Mouse (Mus musculus) kidney, postnatal 25 days (tissue): ENCODE measurements at regions not wholly inside any gene's neighbourhood (a gene's known extent, or its start where the extent isn't known, plus 50 kb on each side); places are given as distances from the start of the nearest gene placed in this dataset.
"Not testable (repeated sequence)": the region's sequence is repeated elsewhere in the genome, so short reads cannot be mapped to it uniquely, and the experiment has no call there.

Source experiments
- DNase-seq, 2 experiments: peaks; one replicate each; pipeline ENCODE4 v3.0.0; 2021; ENCODE audit warnings: mixed read lengths in 2 of 2

DNA sequence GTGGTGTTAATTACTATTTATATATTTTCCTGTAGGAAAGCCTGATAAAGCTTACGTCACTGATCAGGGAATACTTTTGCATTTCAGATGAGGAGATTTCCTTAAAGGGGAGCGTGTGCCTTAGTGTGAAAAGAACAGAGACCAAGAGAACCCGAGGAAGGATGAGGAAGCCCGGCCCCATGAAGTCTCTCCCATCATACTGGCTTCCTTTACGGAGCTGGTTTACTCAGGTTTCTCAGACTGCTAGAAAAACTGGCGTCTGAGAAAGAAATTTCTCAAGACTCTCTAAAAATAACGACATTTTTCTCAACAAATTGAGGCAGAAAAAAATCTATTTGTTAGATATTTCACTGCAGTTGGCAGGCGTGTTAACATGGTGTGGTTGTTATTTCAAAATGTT is 137.2 kb upstream of the Nrip1 start:
- DNase-seq: no peak

DNA sequence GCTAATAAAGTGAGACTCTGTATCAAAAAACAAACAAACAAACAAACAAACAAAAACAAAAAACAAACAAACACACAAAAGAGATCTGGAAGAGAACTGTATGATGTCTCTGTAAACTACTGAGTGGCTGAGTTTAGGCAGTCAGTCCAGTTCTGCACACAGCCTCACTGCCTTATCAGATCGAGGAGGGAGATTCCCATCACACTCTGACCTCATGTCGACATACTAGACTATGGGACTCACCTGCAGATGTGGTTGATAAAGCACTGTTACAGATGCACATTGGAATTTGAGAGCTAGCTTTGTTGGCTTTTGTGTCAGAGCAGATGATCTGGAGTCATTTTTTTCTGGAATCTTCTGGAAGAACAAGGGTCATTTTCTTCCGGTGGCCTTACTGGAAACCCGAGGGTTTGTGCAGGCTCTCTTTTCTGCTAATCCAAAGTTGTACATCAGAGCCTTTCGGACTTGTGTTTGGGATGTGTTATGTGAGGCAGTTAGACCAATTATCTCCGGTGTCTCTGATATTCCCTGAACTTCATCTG is 135.6 kb upstream of the Nrip1 start:
- DNase-seq: no peak

DNA sequence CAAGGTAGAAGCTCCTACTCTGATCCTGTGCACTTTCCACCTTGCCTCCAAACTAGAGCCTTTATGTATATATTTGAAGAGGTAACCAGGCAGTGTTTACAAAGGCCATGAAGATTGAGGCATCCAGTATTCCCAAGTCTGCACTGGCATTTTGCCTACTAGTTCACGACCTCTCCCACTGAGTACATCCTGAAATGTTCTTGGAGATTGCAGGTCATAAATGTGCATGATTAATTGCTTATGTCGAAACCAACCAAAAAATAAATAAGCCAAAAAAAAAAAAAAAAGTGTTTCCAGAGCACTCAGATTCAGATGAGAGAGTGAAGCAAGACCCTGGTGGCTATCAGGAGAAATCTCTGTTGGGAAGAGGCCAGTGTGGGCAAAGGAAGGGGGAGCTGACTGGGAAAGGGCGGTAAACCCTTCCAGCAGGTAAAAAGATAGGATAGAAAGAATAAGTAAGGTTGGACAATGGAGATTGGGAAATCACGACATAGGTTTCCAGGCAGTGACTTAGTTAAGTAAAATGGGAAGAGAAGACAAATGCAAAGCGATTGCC is 133.6 kb upstream of the Nrip1 start:
- peak; percentile 55 to 72 for DNase-seq

DNA sequence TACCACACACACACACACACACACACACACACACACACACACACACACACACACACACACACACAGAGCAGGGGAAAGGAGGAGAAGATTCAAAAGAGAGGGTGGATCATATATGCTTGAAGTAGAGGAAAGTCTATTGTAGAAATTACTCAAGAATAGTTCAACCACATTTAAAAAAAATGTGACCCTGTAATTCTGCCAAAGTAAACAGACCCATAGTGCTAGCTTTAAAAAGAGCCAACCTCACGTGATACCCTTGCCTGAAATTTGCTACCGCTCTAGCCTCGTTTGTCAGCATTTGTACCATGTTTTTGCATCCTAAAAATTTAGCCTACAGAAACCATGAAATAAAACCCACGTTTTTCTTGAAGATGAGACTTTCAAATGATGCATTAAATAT is 132.6 kb upstream of the Nrip1 start:
- DNase-seq: no peak

DNA sequence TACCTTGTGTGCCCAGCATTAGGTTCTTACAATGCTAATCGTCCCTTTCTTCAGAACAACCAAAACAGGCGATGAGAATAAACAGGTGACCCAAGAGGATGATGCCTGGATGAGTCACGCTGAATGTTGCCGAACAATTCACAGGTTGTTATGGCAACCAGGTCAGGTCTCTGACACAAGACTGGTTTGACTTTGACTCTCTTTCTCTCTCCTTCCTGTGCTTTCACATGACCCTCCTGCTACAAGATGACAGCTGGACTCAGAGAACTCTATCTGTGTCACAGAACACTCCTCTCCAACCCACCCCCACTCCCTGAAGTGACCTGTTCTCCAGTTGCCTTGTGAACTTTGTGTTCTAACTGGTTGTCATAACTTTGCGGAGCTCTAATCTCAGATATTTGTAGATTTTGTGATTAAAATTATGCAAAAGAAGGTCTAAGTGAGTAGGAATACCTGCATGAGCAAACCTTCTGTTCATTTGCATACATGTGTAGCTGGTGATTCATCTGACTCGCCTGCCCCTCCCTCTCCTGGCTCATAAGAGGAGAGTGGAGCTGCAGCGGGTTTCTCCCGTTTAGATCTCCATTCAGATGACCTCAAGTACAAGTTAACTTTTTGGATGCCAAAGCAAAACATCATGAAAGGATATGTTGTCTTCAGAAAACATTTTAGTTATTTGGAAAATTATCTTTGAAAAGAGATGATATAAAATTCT is 126.2 kb upstream of the Nrip1 start:
- DNase-seq: no peak

DNA sequence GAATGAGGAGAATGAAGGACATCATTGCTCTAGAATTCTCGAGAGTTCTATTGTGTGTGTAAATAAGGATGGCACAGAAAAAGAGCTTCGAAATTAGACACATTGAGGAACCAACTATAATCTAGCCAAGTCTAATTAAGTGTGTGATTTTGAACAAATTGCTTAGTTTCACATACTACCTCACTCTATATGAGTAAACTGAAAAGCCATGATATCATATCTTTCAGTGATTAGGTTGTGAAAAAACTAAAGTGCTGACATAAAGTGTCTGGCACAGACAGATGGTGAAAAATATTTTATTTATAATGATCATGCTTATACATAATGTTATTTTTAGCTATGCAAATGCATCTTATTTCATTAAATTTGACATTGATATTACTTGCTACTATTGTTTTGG is 124.6 kb upstream of the Nrip1 start:
- no peak for DNase-seq

DNA sequence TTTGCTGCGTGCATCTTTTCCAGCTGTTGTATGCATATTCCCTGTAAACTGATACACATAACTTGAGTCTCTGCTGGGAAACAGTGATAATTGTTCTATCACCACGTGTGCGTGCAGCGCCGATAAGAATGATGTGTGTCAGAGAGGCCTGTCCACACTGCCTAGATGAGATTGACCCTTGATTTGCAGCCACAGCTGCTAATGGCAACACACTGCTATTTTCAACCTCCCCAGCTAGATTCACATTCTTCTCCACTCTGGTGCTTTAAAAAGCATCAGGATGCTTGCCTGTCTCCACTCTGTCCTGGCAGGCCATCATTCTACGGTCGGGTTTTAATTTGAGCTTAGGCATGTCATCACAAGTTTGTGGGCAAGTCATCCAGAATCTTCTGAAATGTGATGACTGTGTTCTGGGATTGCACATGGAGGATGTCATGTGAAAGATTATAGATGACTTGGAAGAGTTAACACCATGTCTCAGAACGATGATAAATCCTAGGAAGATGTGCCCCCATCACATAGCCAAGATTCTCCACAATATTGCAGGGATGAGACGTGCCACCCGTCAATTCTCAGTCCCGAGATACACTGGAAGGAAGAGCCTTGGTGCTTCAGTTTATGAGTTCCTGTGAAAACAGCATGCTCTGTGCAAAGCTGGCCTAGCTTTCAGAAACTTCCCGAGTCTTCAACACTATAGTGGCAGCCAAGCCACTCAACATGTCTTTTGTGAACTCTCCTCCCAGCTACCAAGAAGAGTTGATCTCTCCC is 123.6 kb upstream of the Nrip1 start:
- no peak for DNase-seq

DNA sequence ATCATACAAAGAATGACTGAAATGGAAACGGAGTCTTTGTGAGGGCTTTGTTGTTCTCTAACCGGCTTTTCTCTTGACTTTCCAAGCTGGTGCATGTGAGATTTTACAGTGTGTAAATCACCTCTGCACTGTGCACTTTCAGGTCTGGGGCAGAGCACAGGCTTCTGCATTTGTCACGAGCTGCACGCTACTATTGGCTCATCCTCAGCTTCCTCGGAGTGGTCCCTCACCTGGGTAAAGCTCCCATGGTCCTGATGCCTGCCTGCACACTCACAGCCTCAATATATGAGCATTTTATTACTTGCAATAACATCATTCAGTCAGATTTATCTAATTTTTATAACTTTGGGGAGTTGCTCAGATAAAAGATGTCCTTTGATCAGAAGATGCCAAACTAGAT is 109.8 kb upstream of the Nrip1 start:
- no peak for DNase-seq

DNA sequence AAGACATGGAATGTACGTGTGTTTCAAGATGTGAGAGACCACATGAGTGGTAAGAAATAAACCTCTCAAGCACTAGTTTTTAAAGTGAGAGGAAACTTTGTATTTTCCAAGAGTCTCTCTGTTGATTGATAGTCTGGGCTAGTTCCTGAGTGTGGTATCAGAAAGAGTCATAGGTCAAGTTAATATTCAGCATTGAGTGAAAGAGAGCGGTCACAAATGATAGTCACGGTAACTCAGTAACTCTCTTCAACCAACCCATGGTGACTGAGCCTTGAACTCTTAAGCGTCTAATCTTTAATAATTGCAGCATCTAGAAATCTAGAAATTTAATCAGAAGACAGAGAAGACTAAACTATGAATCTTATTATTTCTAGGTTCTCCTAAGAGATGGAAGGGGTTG is 108.3 kb upstream of the Nrip1 start:
- no peak for DNase-seq

DNA sequence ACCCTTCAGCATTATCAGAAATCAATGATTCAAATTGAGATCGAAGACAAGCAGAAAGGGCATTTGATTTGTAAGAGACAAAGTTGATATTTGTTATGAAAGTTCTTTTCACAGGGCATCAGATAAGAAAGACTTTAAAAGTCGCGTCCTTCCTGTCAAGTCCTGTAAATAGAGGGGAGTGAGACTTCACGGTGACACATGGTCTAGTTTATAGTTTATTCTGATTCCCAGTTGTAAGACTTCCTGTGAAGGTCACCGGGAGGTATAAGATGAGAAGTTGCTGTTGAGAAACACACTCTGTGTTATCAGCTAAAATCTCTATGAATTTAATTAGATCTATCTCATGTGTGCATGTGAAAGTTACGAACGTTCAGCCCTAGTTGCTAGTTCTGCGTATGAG is 103.8 kb upstream of the Nrip1 start:
- DNase-seq: no peak

DNA sequence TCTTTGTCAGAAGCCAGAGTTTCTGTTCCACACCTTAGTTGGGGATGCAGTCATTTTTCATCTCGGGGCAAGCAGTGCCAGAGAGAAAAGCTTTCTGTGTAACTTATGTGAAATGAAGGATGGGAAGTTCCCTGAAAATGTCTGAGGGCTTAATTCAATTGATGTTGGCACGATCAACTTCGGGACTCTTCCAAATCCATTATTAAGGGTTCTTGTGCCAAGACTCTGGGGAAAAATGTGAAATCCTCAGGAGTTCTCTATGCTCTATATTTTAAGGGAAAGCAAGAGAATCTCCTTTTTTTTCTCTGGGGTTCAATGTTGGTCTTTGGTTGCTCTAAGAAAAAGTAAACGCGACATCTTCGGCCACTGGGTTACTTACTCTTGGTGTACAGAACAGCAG is 100.9 kb upstream of the Nrip1 start:
- DNase-seq: no peak

DNA sequence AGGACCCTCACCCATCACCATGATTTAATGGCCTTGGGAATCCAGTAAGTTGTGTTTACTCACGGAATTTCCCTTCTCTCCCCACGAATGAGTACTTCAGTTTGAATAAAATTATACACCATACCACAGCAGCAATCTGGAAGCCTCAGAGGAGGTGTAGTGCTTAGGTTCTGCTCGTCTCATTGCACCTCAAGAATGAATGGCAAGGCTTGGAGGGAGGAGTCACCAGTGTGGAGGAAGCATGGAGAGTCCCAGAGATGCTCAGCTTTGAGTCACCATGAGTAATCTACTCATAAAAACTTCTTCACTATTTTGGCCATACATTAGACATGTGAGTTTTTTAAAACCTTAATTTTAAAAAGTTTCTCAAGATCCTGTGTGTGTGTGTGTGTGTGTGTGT is 98.8 kb upstream of the Nrip1 start:
- no peak for DNase-seq

DNA sequence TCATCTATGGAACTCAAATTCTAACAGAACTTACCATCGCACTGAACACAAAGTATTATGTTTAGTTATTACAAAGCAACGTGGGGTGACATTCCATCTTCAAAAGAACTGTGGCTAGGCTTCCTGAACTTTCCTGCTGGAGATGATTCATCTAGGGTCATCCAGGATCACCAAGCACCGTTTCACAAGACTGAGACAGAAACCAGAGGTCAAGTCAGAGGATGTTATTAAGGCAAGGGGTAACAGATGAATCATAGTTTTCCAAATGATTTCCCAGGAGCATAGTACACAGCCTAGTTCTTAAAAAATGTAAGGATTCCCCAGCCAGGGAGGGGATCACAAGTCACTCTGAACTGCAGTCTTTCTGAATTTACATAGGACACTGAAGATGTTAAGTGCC is 97.5 kb upstream of the Nrip1 start:
- no peak for DNase-seq

DNA sequence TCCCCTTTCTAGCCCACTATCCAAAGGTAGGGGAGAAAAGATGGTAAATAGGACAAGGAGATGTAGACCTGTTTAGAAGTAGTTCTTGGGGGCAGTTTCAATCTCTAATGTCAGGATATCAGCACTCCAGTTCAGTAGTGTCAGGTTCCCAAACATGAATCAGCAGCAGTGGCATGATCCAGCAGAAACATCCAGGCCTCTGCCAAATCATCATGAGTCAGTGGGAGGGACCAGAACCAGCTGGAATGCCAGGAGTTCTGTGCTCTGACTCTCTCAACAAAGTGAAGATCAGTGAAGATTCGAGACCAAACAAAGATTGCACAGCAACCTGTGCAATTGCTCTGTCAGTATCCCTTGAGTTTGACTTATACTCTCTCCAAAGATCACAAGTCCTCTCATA is 85.9 kb upstream of the Nrip1 start:
- DNase-seq: no peak

DNA sequence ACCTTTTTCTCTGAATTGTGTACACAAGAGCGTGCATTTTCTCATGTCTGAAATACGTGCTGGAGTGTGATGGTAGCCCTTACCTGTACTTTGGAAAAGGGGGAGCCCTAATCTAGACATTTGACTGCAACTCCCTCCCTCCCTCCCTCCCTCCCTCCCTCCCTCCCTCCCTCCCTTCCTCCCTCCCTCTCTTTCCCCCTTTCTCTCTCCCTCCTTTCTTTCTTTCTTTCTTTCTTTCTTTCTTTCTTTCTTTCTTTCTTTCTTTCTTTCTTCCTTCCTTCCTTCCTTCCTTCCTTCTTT is 82.6 kb upstream of the Nrip1 start:
- DNase-seq: not testable (repeated sequence)

DNA sequence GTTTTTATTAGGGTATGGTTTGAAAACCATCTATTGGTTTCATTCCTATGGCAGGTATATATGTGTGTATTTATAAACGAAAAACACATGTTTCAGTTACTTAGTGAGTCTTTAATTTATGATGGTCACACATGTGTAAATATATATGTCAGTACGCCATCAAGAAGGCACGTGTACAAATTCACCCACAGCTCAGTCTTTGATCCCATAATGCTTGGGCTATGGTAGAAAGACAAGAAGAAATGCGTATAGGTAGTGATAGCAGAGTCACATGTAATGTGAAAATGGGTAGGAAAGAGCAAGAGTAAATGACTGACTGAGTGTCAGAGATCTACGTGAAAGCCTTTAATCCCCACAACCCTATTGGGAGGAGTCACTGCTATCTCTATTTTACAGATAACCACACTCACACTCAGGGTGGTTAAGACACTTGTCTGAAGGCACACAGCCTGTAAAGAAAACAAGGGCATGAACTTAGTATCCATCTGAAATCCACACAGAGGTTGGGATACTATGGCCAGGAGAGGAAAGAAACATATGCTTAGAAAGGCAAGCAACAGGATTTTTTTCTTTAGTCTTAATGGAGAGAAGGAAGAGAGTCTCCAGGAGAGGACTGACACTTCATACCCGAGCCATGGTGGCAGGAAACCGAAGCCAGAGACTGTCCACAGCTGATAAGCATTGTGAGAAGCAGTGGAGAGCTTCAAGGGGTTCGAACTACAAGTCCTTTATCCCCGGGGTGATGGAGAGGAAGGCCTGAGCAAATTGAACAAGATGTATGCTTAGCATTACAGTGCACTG is 82.1 kb upstream of the Nrip1 start:
- DNase-seq: no peak

DNA sequence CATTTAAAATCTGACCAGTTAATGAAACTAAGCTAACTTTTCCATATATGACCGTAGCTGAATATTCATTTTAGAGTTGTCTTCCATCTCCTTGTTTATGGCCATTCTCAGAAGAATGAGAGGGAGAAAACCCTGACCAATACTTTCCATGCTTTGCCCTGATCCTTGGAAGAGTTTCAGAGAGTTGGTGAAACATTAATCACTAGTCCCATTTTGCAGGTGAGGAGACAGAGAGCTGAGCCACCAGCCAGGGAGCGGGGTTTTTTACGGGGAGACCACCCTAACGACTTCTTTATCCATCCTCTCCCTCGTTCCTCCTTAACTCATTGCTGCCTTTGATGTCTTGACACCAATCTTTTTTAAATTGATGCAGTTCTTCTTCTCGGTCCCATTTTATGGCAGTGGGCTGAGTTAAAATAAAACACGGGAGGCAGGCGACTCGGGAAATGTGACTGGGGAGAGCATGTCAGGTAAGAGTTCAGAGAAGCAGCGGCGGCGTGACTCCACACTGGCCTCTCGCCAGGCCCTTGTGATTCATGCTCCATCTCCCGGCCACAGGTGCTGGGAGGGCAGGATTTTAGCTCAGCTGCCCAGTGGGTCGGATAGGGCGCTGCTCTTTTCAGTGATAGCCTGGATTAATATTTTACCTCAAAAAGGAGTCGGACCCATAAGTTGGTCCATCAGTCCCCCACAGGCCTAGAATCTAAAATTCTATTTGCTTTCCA is 81.3 kb upstream of the Nrip1 start:
- peak; percentile 93 to 96 for DNase-seq

DNA sequence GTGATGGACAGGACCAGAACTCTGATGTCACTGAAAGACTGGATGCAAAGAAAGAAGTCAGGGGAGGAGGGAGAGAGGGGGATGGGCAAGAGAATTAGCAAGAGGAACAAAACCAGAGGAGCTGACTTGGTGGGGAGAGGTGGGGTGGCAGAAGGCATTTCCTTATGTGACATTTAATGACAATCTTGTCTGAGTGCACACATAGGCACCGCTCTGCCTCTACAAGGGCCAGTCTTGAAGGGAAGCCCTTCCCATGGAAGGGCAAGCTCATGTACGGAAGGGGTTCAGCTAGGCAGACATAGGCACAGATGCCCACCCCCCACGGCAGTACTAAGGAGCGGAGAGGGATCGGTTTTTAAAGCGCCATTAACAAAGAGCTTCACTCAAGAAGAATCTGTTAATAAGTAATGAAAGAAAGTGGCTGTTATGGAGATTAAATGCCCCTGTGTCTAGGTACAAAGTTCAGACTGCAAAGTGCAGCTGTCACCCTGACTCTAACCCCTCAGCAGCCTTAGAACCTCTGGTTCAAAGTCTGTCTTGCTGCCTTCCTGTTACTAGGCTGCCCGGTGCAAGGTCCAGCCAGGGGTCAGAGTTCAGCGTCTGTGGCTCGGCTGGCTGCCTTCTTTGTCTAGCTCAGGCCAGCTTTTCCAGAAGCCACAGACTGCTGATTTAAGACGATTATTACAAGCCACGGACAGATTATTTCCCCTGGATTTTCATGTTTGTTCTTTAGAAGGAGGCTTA is 80.0 kb upstream of the Nrip1 start:
- peak; percentile 92 to 95 for DNase-seq

DNA sequence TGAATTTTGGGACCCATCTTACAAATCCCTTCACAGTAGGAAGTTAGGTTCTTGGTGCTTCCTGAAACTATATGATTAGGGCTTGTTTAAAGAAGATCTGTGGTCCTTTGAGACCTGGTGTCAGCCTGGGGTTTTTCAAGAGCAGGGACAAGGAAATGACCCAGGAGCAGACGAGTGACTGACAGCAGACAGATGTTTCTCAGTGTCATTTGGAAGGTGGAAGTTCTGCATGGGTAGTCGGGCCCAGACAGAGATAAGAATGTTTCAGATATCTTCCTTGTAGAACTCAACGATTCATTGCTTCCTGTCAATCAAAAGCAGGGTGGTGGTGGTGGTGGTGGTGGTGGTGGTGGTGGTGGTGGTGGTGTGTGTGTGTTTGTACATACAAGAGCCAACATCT is 75.1 kb upstream of the Nrip1 start:
- no peak for DNase-seq

DNA sequence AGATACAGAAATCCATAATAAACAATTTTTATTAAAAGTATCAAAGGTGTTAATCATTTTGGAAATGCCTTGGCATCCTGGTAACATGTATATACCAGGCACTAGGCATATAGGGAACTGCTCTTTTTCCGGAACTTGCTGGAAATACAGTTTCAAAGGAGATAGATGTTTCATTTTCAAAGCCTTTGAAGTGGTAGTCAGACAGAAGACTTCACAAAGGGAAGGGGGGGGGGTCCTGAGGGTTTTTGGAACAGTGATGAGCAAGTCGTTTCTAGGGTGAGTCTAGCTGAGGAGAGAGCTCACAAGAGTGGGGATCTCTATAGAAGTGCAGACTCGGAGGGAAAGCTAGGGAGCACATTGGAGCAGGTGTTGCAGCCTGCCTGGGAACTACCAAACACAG is 73.4 kb upstream of the Nrip1 start:
- no peak for DNase-seq

DNA sequence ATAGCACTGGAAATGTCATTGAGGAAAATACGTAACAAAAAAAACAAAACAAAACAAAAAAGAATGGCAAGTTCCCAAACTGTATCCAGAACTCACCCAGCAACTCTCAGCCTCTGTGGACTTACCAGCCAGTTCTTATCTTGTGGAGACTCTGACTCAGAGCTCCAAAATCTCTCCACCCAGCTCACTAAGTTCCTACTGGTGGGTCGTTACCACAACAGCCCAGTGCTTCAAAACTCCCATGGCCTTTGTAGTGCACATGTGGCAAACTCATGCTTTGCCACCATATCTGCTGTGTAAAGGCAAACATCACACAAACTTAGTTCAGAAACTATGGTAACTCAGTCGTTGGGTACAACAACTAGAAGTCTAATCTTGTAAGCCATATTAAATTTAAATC is 71.0 kb upstream of the Nrip1 start:
- no peak for DNase-seq

DNA sequence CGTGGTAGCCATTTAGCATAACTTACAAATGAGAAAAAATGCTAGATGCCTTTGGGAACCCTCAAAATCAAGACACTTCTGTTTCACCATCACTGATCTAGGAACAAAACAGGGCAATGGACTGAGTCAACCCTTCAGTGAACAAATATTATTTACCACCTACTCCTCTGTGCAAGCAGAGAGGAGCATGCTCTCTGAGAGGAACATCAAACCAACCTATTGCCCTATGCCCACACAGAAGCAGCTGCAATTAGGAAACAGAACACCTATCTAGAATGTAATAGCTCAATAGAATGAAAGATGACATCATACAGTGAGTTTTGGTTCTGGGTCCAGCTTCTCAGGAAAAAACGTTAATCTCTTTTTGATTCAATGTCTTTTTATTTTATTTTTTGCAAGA is 69.0 kb upstream of the Nrip1 start:
- no peak for DNase-seq
